Mouse (Mus musculus): ENCODE measurements around the gene 4933407L21Rik.

GRCm38 (mm10) chr1:85942318-85942717 is 14.0 kb downstream of the 4933407L21Rik start:
- TF ChIP-seq CTCF (IDR thresholded peaks at IDR 0.05; ENCODE audit: insufficient read depth, low read depth, low read length) (no peak), POLR2A (IDR thresholded peaks at IDR 0.05; ENCODE audit: insufficient read depth, low read depth, low read length) (no peak)

Measured in olfactory bulb, adult 2 months (tissue).